Mouse (Mus musculus) heart, embryonic 14.5 days (tissue): ENCODE measurements around the gene Gramd1c. TPM values are rescaled to one million over a fixed set of nuclear protein-coding genes. Genes with fewer than 3 reads are reported as not detected.
A peak's percentile ranks its signal among the peaks of the same experiment; 100 is the strongest.

Source experiments
- ATAC-seq: fragments of 200-750 bp; cut with Nextera tagmentation; 2 replicates; pipeline ENCODE4 v1.8.0; 2017; ENCODE audit warnings: low read depth, moderate TSS enrichment; ENCODE audit not compliant: insufficient number of reproducible peaks, insufficient read depth, low FRiP score
- H3K27ac ChIP-seq, 2 experiments: fragments of 200-500 bp in 1 of 2; fragments of 300-500 bp in 1 of 2; sonication (generic) in 1 of 2; replicated peaks in 1 of 2; 2 replicates each; pipeline ENCODE4 v1.5.1; 2012 to 2014; ENCODE audit warnings: low read depth in 2 of 2, low read length in 2 of 2, control low read depth in 1 of 2, mild to moderate bottlenecking in 1 of 2, mixed read lengths in 1 of 2; ENCODE audit not compliant: control insufficient read depth in 1 of 2, insufficient read depth in 1 of 2
- H3K27me3 ChIP-seq: fragments of 300-500 bp; sonication (generic); 2 replicates; pipeline ENCODE4 v1.6.1; 2014; ENCODE audit warnings: mild to moderate bottlenecking, low read length, control low read depth; ENCODE audit not compliant: control insufficient read depth, insufficient read depth
- H3K36me3 ChIP-seq: fragments of 300-500 bp; sonication (generic); 2 replicates; pipeline ENCODE4 v1.6.1; 2014; ENCODE audit warnings: mild to moderate bottlenecking, control low read depth, low read length, mixed read lengths; ENCODE audit not compliant: control insufficient read depth, insufficient read depth
- H3K4me1 ChIP-seq, 2 experiments: fragments of 200-500 bp in 1 of 2; fragments of 300-500 bp in 1 of 2; sonication (generic) in 1 of 2; 2 replicates each; pipeline ENCODE4 v1.6.1; 2012 to 2014; ENCODE audit warnings: low read length in 2 of 2, control low read depth in 1 of 2, mixed read lengths in 1 of 2; ENCODE audit not compliant: control insufficient read depth in 2 of 2, insufficient read depth in 2 of 2
- H3K4me2 ChIP-seq: fragments of 300-500 bp; sonication (generic); 2 replicates; pipeline ENCODE4 v1.6.1; 2014; ENCODE audit warnings: mild to moderate bottlenecking, low read length
- H3K4me3 ChIP-seq, 2 experiments: fragments of 200-500 bp in 1 of 2; fragments of 300-500 bp in 1 of 2; sonication (generic) in 1 of 2; 2 replicates each; pipeline ENCODE4 v1.5.1; 2012 to 2014; ENCODE audit warnings: low read length in 2 of 2, mild to moderate bottlenecking in 2 of 2, control low read depth in 1 of 2, low read depth in 1 of 2, moderate library complexity in 1 of 2; ENCODE audit not compliant: control insufficient read depth in 1 of 2, insufficient read depth in 1 of 2
- H3K9ac ChIP-seq: fragments of 300-500 bp; sonication (generic); 2 replicates; pipeline ENCODE4 v1.6.1; 2014; ENCODE audit warnings: mild to moderate bottlenecking, low read length
- H3K9me3 ChIP-seq: fragments of 300-500 bp; sonication (generic); 2 replicates; pipeline ENCODE4 v1.6.1; 2016; ENCODE audit warnings: low read length, control low read depth; ENCODE audit not compliant: control insufficient read depth
- WGBS: fragments of 180-500 bp; shearing (Covaris S2); extraction: QIAGEN DNeasy Blood & Tissue Kit; methylation state at CpG from one replicate; pipeline ENCODE4 v1.1.7; 2014; 5-methylcytosine and 5-hydroxymethylcytosine counted together
- polyA plus RNA-seq: library from polyadenylated mRNA; unstranded; fragments of >200 nt; fragmentation: Nextera tagmentation; extraction: Ambion mirVana; gene quantifications from 2 replicates; pipeline ENCODE4 v1.2.1, GENCODE M21; 2014

Gene Gramd1c
- polyA plus RNA-seq, 1 experiment from 2014 or later = 6.8 TPM

- 78% methylated on average over 4 of the region's 4 CpGs for WGBS
- H3K27ac ChIP-seq = 0 out of 4 replicates have a peak overlapping the region, but pooled peaks of 1 of the 2 experiments have one; percentile 34
Measured at GRCm38 (mm10) chr16:44017707-44018106, 45.4 kb downstream of the Gramd1c start.

GRCm38 (mm10) chr16:44016164-44016563 is 47.0 kb downstream of the Gramd1c start:
- peak overlapping the region; percentile 75 for H3K4me2 ChIP-seq
- H3K27me3 ChIP-seq = no peaks in the 10 kb centered on the region
- H3K9ac ChIP-seq = peak overlapping the region; percentile 69
- peak; percentile 50; the same call in 1 of the 2 replicates for ATAC-seq
- H3K4me3 ChIP-seq = peak overlapping the region; percentile 28 to 47
- H3K4me1 ChIP-seq = peaks cover 4 to 11% of the 10 kb centered on the region in 2 experiments
- no peaks in the 10 kb centered on the region for H3K36me3 ChIP-seq
- H3K9me3 ChIP-seq = no peaks in the 10 kb centered on the region
- 3% methylated on average over 11 of the region's 11 CpGs for WGBS
- H3K27ac ChIP-seq = no peak overlapping the region

More at GRCm38 (mm10) chr16:44017707-44018106, 45.4 kb downstream of the Gramd1c start:
- no peak for ATAC-seq
- H3K4me3 ChIP-seq = no peak overlapping the region
- H3K4me1 ChIP-seq = peaks cover 4 to 11% of the 10 kb centered on the region in 2 experiments
- H3K4me2 ChIP-seq = no peak overlapping the region
- H3K9me3 ChIP-seq = no peaks in the 10 kb centered on the region
- H3K36me3 ChIP-seq = no peaks in the 10 kb centered on the region
- H3K27me3 ChIP-seq = no peaks in the 10 kb centered on the region
- H3K9ac ChIP-seq = no peak overlapping the region

GRCm38 (mm10) chr16:44015416-44016158 is 47.6 kb downstream of the Gramd1c start:
- WGBS = 46% methylated on average over 16 of the region's 16 CpGs
- H3K9ac ChIP-seq = peak overlapping the region; percentile 69
- no peaks in the 10 kb centered on the region for H3K36me3 ChIP-seq
- peaks cover 4 to 11% of the 10 kb centered on the region in 2 experiments for H3K4me1 ChIP-seq
- peak overlapping the region; percentile 28 to 47; a peak in 3 of 4 replicates for H3K4me3 ChIP-seq
- H3K4me2 ChIP-seq = peak overlapping the region; percentile 75
- no peak overlapping the region for H3K27ac ChIP-seq
- no peak for ATAC-seq
- no peaks in the 10 kb centered on the region for H3K27me3 ChIP-seq
- no peaks in the 10 kb centered on the region for H3K9me3 ChIP-seq

- no peak overlapping the region for H3K27ac ChIP-seq
- no peaks in the 10 kb centered on the region for H3K9me3 ChIP-seq
- no peak overlapping the region for H3K9ac ChIP-seq
- ATAC-seq = no peak
- no peaks in the 10 kb centered on the region for H3K36me3 ChIP-seq
- 67% methylated on average over 5 of the region's 5 CpGs for WGBS
- H3K27me3 ChIP-seq = no peaks in the 10 kb centered on the region
- no peak overlapping the region for H3K4me2 ChIP-seq
- H3K4me1 ChIP-seq = no peaks in the 10 kb centered on the region
- H3K4me3 ChIP-seq = no peak overlapping the region
Measured at GRCm38 (mm10) chr16:44011010-44011409, 52.1 kb downstream of the Gramd1c start.

- no peak overlapping the region for H3K27ac ChIP-seq
- no peaks in the 10 kb centered on the region for H3K27me3 ChIP-seq
- H3K4me3 ChIP-seq = no peak overlapping the region
- 0 out of 2 replicates have a peak, but pooled peaks have one; percentile 54 for ATAC-seq
- H3K4me1 ChIP-seq = no peaks in the 10 kb centered on the region
- H3K36me3 ChIP-seq = 0 out of 2 replicates have a peak, but pooled peaks cover 4% of the 10 kb centered on the region
- WGBS = 39% methylated on average over 5 of the region's 5 CpGs
- no peaks in the 10 kb centered on the region for H3K9me3 ChIP-seq
- no peak overlapping the region for H3K9ac ChIP-seq
- no peak overlapping the region for H3K4me2 ChIP-seq
Measured at GRCm38 (mm10) chr16:44002086-44002485, 61.1 kb downstream of the Gramd1c start.

GRCm38 (mm10) chr16:43999541-43999940 is 63.6 kb downstream of the Gramd1c start:
- 83% methylated on average over 5 of the region's 5 CpGs for WGBS
- Histone ChIP-seq H3K9me3 (no peaks in the 10 kb centered on the region), H3K4me3 (no peak overlapping the region), H3K4me2 (no peak overlapping the region), H3K4me1 (no peaks in the 10 kb centered on the region), H3K9ac (no peak overlapping the region), H3K27ac (no peak overlapping the region), H3K27me3 (no peaks in the 10 kb centered on the region), H3K36me3 (no peaks in the 10 kb centered on the region)
- ATAC-seq = no peak

- no peaks in the 10 kb centered on the region for H3K36me3 ChIP-seq
- no peaks in the 10 kb centered on the region for H3K4me1 ChIP-seq
- no peak overlapping the region for H3K4me2 ChIP-seq
- no peak overlapping the region for H3K9ac ChIP-seq
- no peaks in the 10 kb centered on the region for H3K9me3 ChIP-seq
- 85% methylated on average over 8 of the region's 8 CpGs for WGBS
- no peak overlapping the region for H3K4me3 ChIP-seq
- no peak overlapping the region for H3K27ac ChIP-seq
- no peak for ATAC-seq
- H3K27me3 ChIP-seq = no peaks in the 10 kb centered on the region
Measured at GRCm38 (mm10) chr16:43999111-43999510, 64.0 kb downstream of the Gramd1c start.
